Mouse (Mus musculus): Measurements from ENCODE around the gene Slc30a1. TPM values are rescaled to one million over a fixed set of nuclear protein-coding genes. Genes with fewer than 3 reads are reported as not detected.

The Slc30a1 gene
- polyA plus RNA-seq (2015; fragmentation: Nextera tagmentation; extraction: Ambion mirVana), result 3.1 and 3.2 TPM in 2 replicates

DNA sequence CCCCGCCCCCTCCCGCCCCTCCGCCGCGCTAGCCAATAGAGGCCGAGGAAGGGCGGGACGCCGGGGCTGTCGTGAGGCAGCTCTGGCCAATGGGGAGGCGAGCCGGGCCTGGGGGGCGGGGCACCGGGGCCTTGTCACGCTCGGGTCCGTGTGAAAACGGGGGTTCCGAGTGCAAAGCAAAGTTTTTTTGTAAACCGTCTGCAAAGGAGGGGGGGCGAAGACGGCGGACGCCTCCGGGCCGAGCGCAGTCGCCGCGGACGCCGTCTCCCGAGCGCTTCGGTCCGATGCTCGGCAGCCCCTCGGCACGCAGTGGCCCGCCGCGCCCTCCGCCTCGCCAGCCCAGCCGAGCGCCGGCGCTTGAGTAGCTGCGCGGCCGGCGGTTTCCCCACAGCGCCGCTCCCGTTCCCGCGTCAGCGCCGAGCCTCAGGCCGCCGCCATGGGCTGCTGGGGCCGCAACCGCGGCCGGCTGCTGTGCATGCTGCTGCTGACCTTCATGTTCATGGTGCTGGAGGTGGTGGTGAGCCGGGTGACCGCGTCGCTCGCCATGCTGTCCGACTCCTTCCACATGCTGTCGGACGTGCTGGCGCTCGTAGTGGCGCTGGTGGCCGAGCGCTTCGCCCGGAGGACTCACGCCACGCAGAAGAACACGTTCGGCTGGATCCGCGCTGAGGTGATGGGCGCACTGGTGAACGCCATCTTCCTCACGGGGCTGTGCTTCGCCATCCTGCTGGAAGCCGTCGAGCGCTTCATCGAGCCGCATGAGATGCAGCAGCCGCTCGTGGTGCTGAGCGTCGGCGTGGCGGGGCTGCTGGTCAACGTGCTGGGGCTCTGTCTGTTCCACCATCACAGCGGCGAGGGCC lies at the start of gene Slc30a1:
TSS of gene Slc30a1 (plus strand) at position 197 of the 860 bp plus-strand sequence.
- Histone ChIP-seq H3K9me3 (no peaks in the 10 kb centered on the region), H3K4me1 (peaks cover 46% of the 10 kb centered on the region), H3K27me3 (no peaks in the 10 kb centered on the region), H3K4me3 (peak within 1 kb of the TSS; percentile 75), H3K27ac (peak within 1 kb of the TSS; percentile 84), H3K4me2 (peak within 1 kb of the TSS; percentile 86), H3K9ac (peak within 1 kb of the TSS; percentile 65), H3K36me3 (peaks cover 8% of the 10 kb centered on the region)
- peak; percentile 99 for ATAC-seq (ENCODE audit: borderline replicate concordance, extremely low read depth, low FRiP score, low TSS enrichment)
- under 1% methylated on average over 92 of the region's 104 CpGs for WGBS

GRCm38 (mm10) chr1:191856886-191857651 lies 49.5 kb upstream of the Slc30a1 start:
- Histone ChIP-seq H3K27me3 (no peaks in the 10 kb centered on the region), H3K4me3 (no peak overlapping the region), H3K4me2 (no peak overlapping the region), H3K9ac (no peak overlapping the region), H3K36me3 (no peaks in the 10 kb centered on the region), H3K4me1 (no peaks in the 10 kb centered on the region), H3K9me3 (no peaks in the 10 kb centered on the region), H3K27ac (no peak overlapping the region)
- ATAC-seq (ENCODE audit: borderline replicate concordance, extremely low read depth, low FRiP score, low TSS enrichment), result no peak
- 69% methylated on average over 5 of the region's 5 CpGs for WGBS

DNA sequence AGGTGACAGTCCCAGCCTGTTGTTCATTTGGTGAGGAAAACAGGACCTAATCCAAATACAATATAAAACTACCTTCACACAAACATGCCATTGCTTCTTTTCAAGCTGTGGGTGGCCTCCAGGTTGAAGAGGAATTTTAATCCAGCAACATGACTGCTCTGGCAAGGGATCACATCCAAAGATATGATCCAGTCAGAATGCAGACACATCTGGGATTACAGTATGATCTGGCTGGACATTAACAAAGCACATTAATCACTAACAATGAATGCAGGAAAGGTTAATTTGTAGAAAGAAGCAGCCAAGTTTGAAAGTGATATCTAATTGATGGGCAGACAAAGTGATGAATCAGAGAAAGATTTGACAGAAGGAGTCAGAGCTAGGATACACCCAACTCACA lies 48.4 kb upstream of the Slc30a1 start:
- H3K9me3 ChIP-seq, result no peaks in the 10 kb centered on the region
- H3K36me3 ChIP-seq, result no peaks in the 10 kb centered on the region
- no peak overlapping the region for H3K4me3 ChIP-seq
- no peaks in the 10 kb centered on the region for H3K27me3 ChIP-seq
- no peak overlapping the region for H3K9ac ChIP-seq
- no peaks in the 10 kb centered on the region for H3K4me1 ChIP-seq
- no peak for ATAC-seq (ENCODE audit: borderline replicate concordance, extremely low read depth, low FRiP score, low TSS enrichment)
- H3K27ac ChIP-seq, result no peak overlapping the region
- no peak overlapping the region for H3K4me2 ChIP-seq

- Histone ChIP-seq H3K27ac (no peak overlapping the region), H3K27me3 (no peaks in the 10 kb centered on the region), H3K4me1 (no peaks in the 10 kb centered on the region), H3K4me3 (no peak overlapping the region), H3K36me3 (no peaks in the 10 kb centered on the region), H3K4me2 (no peak overlapping the region), H3K9me3 (no peaks in the 10 kb centered on the region), H3K9ac (no peak overlapping the region)
- 53% methylated on average over 3 of the region's 3 CpGs for WGBS
- no peak for ATAC-seq (ENCODE audit: borderline replicate concordance, extremely low read depth, low FRiP score, low TSS enrichment)
Observed at GRCm38 (mm10) chr1:191859847-191860246, 46.7 kb upstream of the Slc30a1 start.

GRCm38 (mm10) chr1:191861247-191861646 lies 45.3 kb upstream of the Slc30a1 start:
- 61% methylated on average over 5 of the region's 5 CpGs for WGBS
- H3K27me3 ChIP-seq, result no peaks in the 10 kb centered on the region
- no peak overlapping the region for H3K9ac ChIP-seq
- ATAC-seq (ENCODE audit: borderline replicate concordance, extremely low read depth, low FRiP score, low TSS enrichment), result no peak
- no peak overlapping the region for H3K27ac ChIP-seq
- H3K4me2 ChIP-seq, result no peak overlapping the region
- H3K4me3 ChIP-seq, result no peak overlapping the region
- no peaks in the 10 kb centered on the region for H3K4me1 ChIP-seq
- no peaks in the 10 kb centered on the region for H3K9me3 ChIP-seq
- H3K36me3 ChIP-seq, result no peaks in the 10 kb centered on the region

GRCm38 (mm10) chr1:191863833-191864550 lies 42.6 kb upstream of the Slc30a1 start:
- WGBS, result 76% methylated on average over 4 of the region's 4 CpGs
- ATAC-seq (ENCODE audit: borderline replicate concordance, extremely low read depth, low FRiP score, low TSS enrichment), result no peak
- H3K27me3 ChIP-seq, result no peaks in the 10 kb centered on the region
- H3K36me3 ChIP-seq, result no peaks in the 10 kb centered on the region
- H3K9ac ChIP-seq, result no peak overlapping the region
- no peak overlapping the region for H3K4me3 ChIP-seq
- H3K27ac ChIP-seq, result no peak overlapping the region
- H3K9me3 ChIP-seq, result no peaks in the 10 kb centered on the region
- H3K4me2 ChIP-seq, result no peak overlapping the region
- no peaks in the 10 kb centered on the region for H3K4me1 ChIP-seq

DNA sequence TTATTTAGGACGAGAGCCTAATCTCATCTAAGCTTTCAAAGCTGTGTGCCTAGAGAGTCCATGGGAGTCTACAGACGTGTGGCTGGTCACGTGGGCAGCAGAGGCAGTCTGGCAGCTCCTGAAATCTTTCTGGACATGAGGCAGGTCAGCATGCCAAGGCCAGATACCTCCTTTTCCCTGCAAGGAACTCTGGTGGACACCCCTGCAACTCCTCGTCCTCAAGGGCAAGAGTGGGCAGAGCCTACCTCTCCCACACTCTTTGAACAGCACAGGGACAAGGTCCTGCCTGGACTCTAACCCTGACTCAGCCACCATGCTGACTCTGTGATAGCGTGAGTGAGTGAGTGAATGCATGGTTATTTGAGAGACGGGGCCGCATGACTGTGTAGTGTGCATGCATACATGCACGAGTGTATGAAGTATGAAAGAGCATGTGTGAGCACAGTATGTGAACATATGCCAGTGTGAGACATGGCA lies 42.0 kb upstream of the Slc30a1 start:
- no peak overlapping the region for H3K27ac ChIP-seq
- H3K4me2 ChIP-seq, result no peak overlapping the region
- 77% methylated on average over 8 of the region's 8 CpGs for whole genome bisulfite sequencing
- no peaks in the 10 kb centered on the region for H3K4me1 ChIP-seq
- H3K27me3 ChIP-seq, result no peaks in the 10 kb centered on the region
- no peak; the same call in 1 of the 2 replicates for ATAC-seq (ENCODE audit: borderline replicate concordance, extremely low read depth, low FRiP score, low TSS enrichment)
- no peaks in the 10 kb centered on the region for H3K36me3 ChIP-seq
- no peak overlapping the region for H3K9ac ChIP-seq
- H3K4me3 ChIP-seq, result no peak overlapping the region
- H3K9me3 ChIP-seq, result no peaks in the 10 kb centered on the region

GRCm38 (mm10) chr1:191872076-191872710 lies 34.4 kb upstream of the Slc30a1 start:
- ATAC-seq (ENCODE audit: borderline replicate concordance, extremely low read depth, low FRiP score, low TSS enrichment), result no peak
- no peaks in the 10 kb centered on the region for H3K36me3 ChIP-seq
- no peaks in the 10 kb centered on the region for H3K9me3 ChIP-seq
- no peak overlapping the region for H3K4me2 ChIP-seq
- no peaks in the 10 kb centered on the region for H3K4me1 ChIP-seq
- H3K9ac ChIP-seq, result no peak overlapping the region
- 65% methylated on average over 6 of the region's 6 CpGs for WGBS
- no peaks in the 10 kb centered on the region for H3K27me3 ChIP-seq
- H3K4me3 ChIP-seq, result no peak overlapping the region
- H3K27ac ChIP-seq, result no peak overlapping the region

DNA sequence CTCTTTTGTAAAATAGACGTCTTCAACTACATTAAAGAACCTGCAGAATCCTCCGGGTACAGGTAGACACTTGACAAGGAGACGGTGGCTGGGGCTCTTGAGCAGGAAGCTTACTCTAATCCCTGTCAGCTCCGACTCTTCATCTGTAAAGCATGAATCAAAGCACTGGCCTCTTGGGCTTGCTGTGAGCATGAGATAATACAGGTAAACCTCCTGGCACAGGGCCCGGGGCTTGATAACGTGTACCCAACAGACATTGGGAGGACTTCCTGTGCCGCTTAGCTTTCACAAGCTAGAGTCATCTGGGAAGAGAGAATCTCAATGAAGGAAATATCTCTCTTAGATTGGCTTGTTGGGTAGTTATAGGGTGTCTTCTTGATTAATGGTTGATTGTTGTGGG lies 31.6 kb upstream of the Slc30a1 start:
- Histone ChIP-seq H3K9ac (no peak overlapping the region), H3K27me3 (no peaks in the 10 kb centered on the region), H3K4me3 (no peak overlapping the region), H3K9me3 (no peaks in the 10 kb centered on the region), H3K4me1 (no peaks in the 10 kb centered on the region), H3K27ac (no peak overlapping the region), H3K36me3 (no peaks in the 10 kb centered on the region), H3K4me2 (no peak overlapping the region)
- no peak for ATAC-seq (ENCODE audit: borderline replicate concordance, extremely low read depth, low FRiP score, low TSS enrichment)
- 75% methylated on average over 7 of the region's 7 CpGs for WGBS

- 50% methylated on average over 9 of the region's 9 CpGs for WGBS
Observed at GRCm38 (mm10) chr1:191875683-191876305, 30.8 kb upstream of the Slc30a1 start.

DNA sequence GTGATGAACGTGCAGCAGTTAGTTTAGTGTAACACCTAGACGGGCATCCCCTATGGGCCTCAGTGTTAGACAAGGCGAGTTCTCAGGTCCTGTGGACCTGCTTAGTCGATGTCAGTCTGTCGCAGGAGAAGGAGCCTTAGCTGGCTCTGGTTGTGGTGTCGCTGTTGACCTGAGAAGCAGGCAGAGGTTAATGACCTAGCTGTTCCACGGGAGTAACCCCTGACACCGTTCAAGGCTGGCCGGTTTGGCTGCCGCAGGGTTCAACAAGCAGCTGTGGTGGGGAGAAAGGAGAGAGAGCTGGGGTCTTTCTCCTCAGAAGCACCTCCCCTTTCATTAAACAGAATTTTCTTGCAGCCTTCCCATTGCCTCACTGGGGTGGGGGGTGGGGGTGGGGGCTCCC lies 28.9 kb upstream of the Slc30a1 start:
- ATAC-seq (ENCODE audit: borderline replicate concordance, extremely low read depth, low FRiP score, low TSS enrichment), result no peak
- Histone ChIP-seq H3K27me3 (no peaks in the 10 kb centered on the region), H3K4me1 (no peaks in the 10 kb centered on the region), H3K27ac (no peak overlapping the region), H3K9me3 (no peaks in the 10 kb centered on the region), H3K36me3 (no peaks in the 10 kb centered on the region), H3K9ac (no peak overlapping the region), H3K4me2 (no peak overlapping the region), H3K4me3 (no peak overlapping the region)
- 44% methylated on average over 10 of the region's 10 CpGs for WGBS

More at GRCm38 (mm10) chr1:191875683-191876305, 30.8 kb upstream of the Slc30a1 start:
- no peak for ATAC-seq (ENCODE audit: borderline replicate concordance, extremely low read depth, low FRiP score, low TSS enrichment)
- H3K9me3 ChIP-seq, result no peaks in the 10 kb centered on the region
- no peaks in the 10 kb centered on the region for H3K27me3 ChIP-seq
- no peaks in the 10 kb centered on the region for H3K4me1 ChIP-seq
- H3K4me3 ChIP-seq, result no peak overlapping the region
- H3K36me3 ChIP-seq, result no peaks in the 10 kb centered on the region
- no peak overlapping the region for H3K4me2 ChIP-seq
- H3K27ac ChIP-seq, result no peak overlapping the region
- H3K9ac ChIP-seq, result no peak overlapping the region
